Comparison of ENCODE assay signal across 8 mouse cellular contexts in genomic region chr6:90368976-90369724, GRCm38 (mm10). TPM values are rescaled to one million over a fixed set of nuclear protein-coding genes. Genes with fewer than 3 reads are reported as not detected.
DNase-seq lines count a peak whose midpoint lies in the region; ATAC-seq lines count a peak whose summit lies in the region.

Zxdc (plus strand) TSS chr6:90369492.

- peak within 1 kb of the TSS; percentile 99 for H3K4me2 ChIP-seq in heart, embryonic 13.5 days
- peak within 1 kb of the TSS; percentile 99 for H3K4me2 ChIP-seq in liver, embryonic 12.5 days
- H3K4me2 ChIP-seq in stomach, embryonic 15.5 days = peak within 1 kb of the TSS; percentile 96

- peak within 1 kb of the TSS; percentile 87 for H3K4me3 ChIP-seq in brown adipose tissue, adult 24 weeks (ENCODE audit: insufficient read depth, low read depth, low read length)
- peak within 1 kb of the TSS; percentile 94 for H3K4me3 ChIP-seq in heart, embryonic 13.5 days
- H3K4me3 ChIP-seq in liver, embryonic 12.5 days = peak within 1 kb of the TSS; percentile 90
- peak within 1 kb of the TSS; percentile 97 for H3K4me3 ChIP-seq in stomach, embryonic 15.5 days (replicated peaks)

- peak within 1 kb of the TSS; percentile 94 for H3K9ac ChIP-seq in heart, embryonic 13.5 days
- peak within 1 kb of the TSS; percentile 85 for H3K9ac ChIP-seq in liver, embryonic 12.5 days
- peak within 1 kb of the TSS; percentile 82 for H3K9ac ChIP-seq in stomach, embryonic 15.5 days

- peaks cover 12% of the 10 kb centered on the region; the same call in 1 of the 2 replicates for H3K4me1 ChIP-seq in brown adipose tissue, adult 24 weeks (ENCODE audit: control insufficient read depth, insufficient read depth, insufficient read length, low read length)
- peaks cover 26% of the 10 kb centered on the region for H3K4me1 ChIP-seq in heart, embryonic 13.5 days
- peaks cover 47% of the 10 kb centered on the region for H3K4me1 ChIP-seq in liver, embryonic 12.5 days
- H3K4me1 ChIP-seq in stomach, embryonic 15.5 days = peaks cover 14% of the 10 kb centered on the region

- H3K9me3 ChIP-seq in heart, embryonic 13.5 days = no peaks in the 10 kb centered on the region
- no peaks in the 10 kb centered on the region for H3K9me3 ChIP-seq in liver, embryonic 12.5 days (replicated peaks)
- H3K9me3 ChIP-seq in stomach, embryonic 15.5 days = no peaks in the 10 kb centered on the region

- no peaks in the 10 kb centered on the region; the same call in 1 of the 2 replicates for H3K27me3 ChIP-seq in heart, embryonic 13.5 days (replicated peaks)
- no peaks in the 10 kb centered on the region for H3K27me3 ChIP-seq in liver, embryonic 12.5 days (replicated peaks)
- no peaks in the 10 kb centered on the region for H3K27me3 ChIP-seq in stomach, embryonic 15.5 days (replicated peaks)

- peak; percentile 99 for DNase-seq in CD4-positive, CD25-positive, alpha-beta regulatory T cell, adult 2 months (ENCODE audit: low read depth, low spot score)
- DNase-seq in fat pad, adult 2 months (ENCODE audit: extremely low read depth, low read depth, low spot score) = peak; percentile 46
- peak; percentile 100 for DNase-seq in kidney, postnatal 10 days
- peak; percentile 92 to 95 for DNase-seq in natural killer cell, adult 2 months (ENCODE audit: low spot score in 2 of 2)

- ATAC-seq in heart, embryonic 13.5 days (ENCODE audit: extremely low read depth, insufficient number of reproducible peaks, low FRiP score, low TSS enrichment) = peak; percentile 92
- ATAC-seq in liver, embryonic 12.5 days = peak; percentile 96
- ATAC-seq in stomach, embryonic 15.5 days (ENCODE audit: insufficient read depth, low FRiP score, low read depth) = peak; percentile 96

- 5% methylated on average over 41 of the region's 41 CpGs for WGBS in heart, embryonic 13.5 days
- WGBS in liver, embryonic 12.5 days (ENCODE audit: insufficient replicate concordance) = 6% methylated on average over 41 of the region's 41 CpGs
- WGBS in stomach, embryonic 15.5 days = 6% methylated on average over 41 of the region's 41 CpGs

- H3K27ac ChIP-seq in brown adipose tissue, adult 24 weeks (replicated peaks; ENCODE audit: low read depth, low read length) = peak within 1 kb of the TSS; percentile 38; the same call in 1 of the 2 replicates
- H3K27ac ChIP-seq in heart, embryonic 13.5 days (replicated peaks) = peak within 1 kb of the TSS; percentile 90
- peak within 1 kb of the TSS; percentile 77 for H3K27ac ChIP-seq in liver, embryonic 12.5 days
- peak within 1 kb of the TSS; percentile 89 for H3K27ac ChIP-seq in stomach, embryonic 15.5 days

- peaks cover 21% of the 10 kb centered on the region for H3K36me3 ChIP-seq in heart, embryonic 13.5 days
- peaks cover 25% of the 10 kb centered on the region for H3K36me3 ChIP-seq in liver, embryonic 12.5 days
- peaks cover 6% of the 10 kb centered on the region for H3K36me3 ChIP-seq in stomach, embryonic 15.5 days

RNA-seq across cellular contexts. Expression of gene Zxdc, which starts in this region (rescaled TPM):
- 5.4 and 5.7 TPM in 2 replicates for polyA plus RNA-seq in brown adipose tissue, adult 24 weeks (2012; ENCODE audit: insufficient read depth, insufficient read length, missing spikeins)
- polyA plus RNA-seq in heart, embryonic 13.5 days (2015; fragmentation: Nextera tagmentation; extraction: Ambion mirVana) = 5.4 and 5.5 TPM in 2 replicates
- polyA plus RNA-seq in liver, embryonic 12.5 days (2016; fragmentation: Nextera tagmentation; extraction: Ambion mirVana) = 5.6 and 7.9 TPM in 2 replicates
- 7.7 and 7.9 TPM in 2 replicates for polyA plus RNA-seq in stomach, embryonic 15.5 days (2015; fragmentation: Nextera tagmentation; extraction: Ambion mirVana)

Comparison
In these comparisons a context has a peak if more than half of its experiments do, and no peak if none do; other contexts are left out.
1. Peak in every context shown above with its lines: DNase-seq, ATAC-seq, H3K4me3 ChIP-seq and H3K27ac ChIP-seq.
2. DNase-seq: peak in every context shown above with its lines; median percentile 100 in kidney, postnatal 10 days; 99 in CD4-positive, CD25-positive, alpha-beta regulatory T cell, adult 2 months; 94 in natural killer cell, adult 2 months; 46 in fat pad, adult 2 months.
3. H3K27ac ChIP-seq: peak in every context shown above with its lines; median percentile 90 in heart, embryonic 13.5 days; 89 in stomach, embryonic 15.5 days; 77 in liver, embryonic 12.5 days; 38 in brown adipose tissue, adult 24 weeks.